Mouse (Mus musculus): ENCODE data around the gene Fam83g. TPM values are rescaled to one million over a fixed set of nuclear protein-coding genes. Genes with fewer than 3 reads are reported as not detected.
A peak's percentile ranks its signal among the peaks of the same experiment; 100 is the strongest.

Fam83g gene
- total RNA-seq, 1 experiment from 2014 or later = 0.85 TPM

- peak; percentile 58 for DNase-seq
Observed at GRCm38 (mm10) chr11:61674151-61674838, 9.6 kb upstream of the Fam83g start.

DNA sequence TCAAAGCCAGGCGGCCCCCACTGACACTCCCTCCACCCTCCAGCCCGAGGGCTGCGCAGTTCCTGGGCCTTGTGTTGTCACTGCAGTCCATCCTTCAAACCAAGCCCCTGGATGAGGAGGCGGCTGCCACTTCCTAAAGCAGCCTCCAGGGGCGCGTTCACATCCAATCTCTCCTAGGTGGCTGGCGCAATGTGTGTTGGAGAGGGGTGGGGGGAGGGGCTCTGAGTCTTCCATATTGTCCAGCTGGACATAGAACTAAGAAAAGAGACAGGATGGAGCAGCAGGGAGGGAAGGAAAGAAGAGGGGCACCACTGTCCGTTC, 9.1 kb upstream of the Fam83g start:
- DNase-seq = peak; percentile 57

- no peak for DNase-seq
Observed at GRCm38 (mm10) chr11:61675332-61675731, 8.6 kb upstream of the Fam83g start.

- no peak for DNase-seq
Observed at GRCm38 (mm10) chr11:61676216-61676854, 7.6 kb upstream of the Fam83g start.

DNA sequence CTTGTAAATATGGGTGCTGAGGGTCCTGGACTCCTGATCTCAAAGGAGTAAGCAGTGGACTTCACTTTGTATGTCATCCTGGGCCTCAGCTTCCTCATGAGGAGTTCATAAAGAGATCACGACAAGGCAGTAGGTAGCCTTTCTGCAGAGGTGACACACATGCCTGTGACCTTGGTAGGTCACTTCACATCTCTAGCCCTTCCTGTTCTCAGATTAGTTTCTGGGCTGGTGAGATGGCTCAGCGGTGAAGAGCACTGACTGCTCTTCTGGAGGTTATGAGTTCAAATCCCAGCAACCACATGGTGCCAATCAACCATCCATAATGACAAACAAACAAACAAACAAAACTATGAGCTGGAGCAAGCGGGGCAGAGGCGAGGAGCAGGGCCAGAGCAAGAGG, 6.2 kb upstream of the Fam83g start:
- no peak for DNase-seq

DNA sequence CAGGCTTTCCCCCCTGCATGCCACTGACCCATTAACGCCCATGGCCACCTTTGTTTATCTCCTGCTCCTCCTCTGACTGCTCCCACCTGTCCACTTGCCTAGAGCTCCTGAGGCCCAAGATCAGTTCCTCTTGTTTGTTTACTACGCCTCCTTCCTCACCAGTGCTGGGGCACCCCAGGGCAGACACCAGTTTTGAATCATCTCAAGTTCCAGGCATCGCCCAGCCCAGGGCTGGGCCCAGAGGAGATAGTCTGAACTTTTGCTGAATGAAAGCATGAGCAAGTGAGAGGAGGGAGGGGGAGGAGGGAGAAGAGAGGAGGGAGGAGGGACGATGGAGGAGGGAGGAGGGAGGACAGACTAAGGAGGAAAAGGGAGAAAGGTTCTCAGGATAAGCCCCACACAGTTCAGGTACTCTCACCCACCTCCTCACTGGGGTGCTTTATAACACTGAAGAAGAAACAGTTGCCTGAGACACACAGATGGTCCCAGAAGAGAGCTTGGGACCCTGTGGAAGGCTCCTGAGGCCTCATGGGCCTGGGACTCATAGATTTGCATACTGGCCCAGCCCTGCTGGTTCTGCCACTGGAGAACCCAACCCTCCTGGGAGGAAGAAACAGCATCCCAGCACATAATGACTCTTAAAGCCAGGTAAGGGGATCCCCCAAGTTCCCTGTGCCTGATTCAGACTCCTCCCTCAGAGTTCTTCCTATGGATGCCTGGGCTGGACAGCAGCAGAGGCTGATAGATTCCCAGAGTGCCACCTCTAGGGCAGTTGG, 4.6 kb upstream of the Fam83g start:
- DNase-seq = no peak

GRCm38 (mm10) chr11:61685119-61685725, 1.3 kb downstream of the Fam83g start:
- DNase-seq = no peak

GRCm38 (mm10) chr11:61686141-61686540, 2.2 kb downstream of the Fam83g start:
- DNase-seq = no peak

GRCm38 (mm10) chr11:61686906-61687453, 3.1 kb downstream of the Fam83g start:
- no peak for DNase-seq

- no peak for DNase-seq
Observed at GRCm38 (mm10) chr11:61687595-61687994, 3.7 kb downstream of the Fam83g start.

GRCm38 (mm10) chr11:61692996-61693395, 9.1 kb downstream of the Fam83g start:
- DNase-seq = no peak

- no peak for DNase-seq
Observed at GRCm38 (mm10) chr11:61698852-61699251, 15.0 kb downstream of the Fam83g start.

GRCm38 (mm10) chr11:61699460-61699859, 15.6 kb downstream of the Fam83g start:
- DNase-seq = no peak

DNA sequence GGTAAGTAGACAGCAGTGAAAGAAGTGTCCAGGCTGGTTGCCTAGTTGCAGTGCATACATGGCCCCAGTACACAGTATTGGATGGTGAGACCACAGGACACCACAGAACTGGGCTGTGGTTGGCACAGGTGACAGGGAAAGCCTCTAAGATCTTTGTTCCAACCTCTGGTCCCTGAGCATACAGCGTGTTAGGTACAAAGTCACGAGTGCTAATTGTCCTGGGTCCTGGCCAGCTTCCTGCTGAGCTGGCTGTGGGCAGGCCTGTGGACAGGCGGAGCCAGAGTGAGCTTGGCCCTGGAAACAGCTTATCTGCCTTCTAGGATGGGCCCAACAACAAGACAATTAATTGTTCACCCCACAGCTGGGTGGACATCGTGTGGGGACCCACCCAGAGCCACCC, 16.0 kb downstream of the Fam83g start:
- peak; percentile 34 for DNase-seq

DNA sequence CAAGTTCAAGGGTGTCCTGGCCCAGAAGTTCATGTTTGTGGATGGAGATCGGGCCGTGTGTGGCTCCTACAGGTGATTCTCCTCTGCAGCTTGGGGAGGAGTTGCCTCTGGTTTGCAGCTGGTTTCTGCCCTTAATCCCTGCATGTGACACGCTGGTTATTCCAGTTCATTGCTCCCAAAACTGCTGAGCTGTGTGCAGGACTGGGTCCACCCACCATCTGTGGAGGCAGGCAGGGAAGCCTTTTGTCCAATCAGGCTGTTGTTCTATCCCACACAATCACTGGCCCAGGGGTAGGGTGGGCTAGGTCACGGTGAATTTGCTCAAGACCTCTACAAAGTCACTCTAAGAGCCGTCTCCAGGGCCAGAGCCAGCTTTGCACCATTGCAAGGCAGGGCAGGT, 17.8 kb downstream of the Fam83g start:
- no peak for DNase-seq

- no peak for DNase-seq
Observed at GRCm38 (mm10) chr11:61702494-61702893, 18.6 kb downstream of the Fam83g start.

- DNase-seq = no peak
Observed at GRCm38 (mm10) chr11:61705581-61705980, 21.7 kb downstream of the Fam83g start.

DNA sequence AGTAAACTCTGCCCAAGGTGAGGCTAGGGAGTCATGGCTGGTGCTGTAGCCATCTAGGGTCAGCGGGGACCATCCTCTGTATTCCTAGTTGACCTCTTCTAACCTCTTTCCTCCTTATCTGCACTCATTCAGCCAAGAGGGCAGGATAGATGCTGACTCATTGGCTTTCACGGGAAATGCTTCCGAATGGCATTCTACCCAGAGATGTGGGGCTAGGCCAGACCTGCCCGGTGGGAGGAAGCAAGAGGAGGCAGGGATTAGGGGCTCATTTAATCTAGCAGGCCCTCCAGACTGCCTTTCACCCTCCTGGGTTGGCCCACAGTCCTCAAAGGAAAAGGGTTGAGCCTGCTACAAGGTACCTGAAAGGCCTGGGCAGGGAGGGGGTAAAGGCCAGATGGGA, 22.3 kb downstream of the Fam83g start:
- no peak for DNase-seq

GRCm38 (mm10) chr11:61708928-61709327, 25.0 kb downstream of the Fam83g start:
- no peak for DNase-seq

- DNase-seq = peak; percentile 62
Observed at GRCm38 (mm10) chr11:61713157-61713855, 29.4 kb downstream of the Fam83g start.

DNA sequence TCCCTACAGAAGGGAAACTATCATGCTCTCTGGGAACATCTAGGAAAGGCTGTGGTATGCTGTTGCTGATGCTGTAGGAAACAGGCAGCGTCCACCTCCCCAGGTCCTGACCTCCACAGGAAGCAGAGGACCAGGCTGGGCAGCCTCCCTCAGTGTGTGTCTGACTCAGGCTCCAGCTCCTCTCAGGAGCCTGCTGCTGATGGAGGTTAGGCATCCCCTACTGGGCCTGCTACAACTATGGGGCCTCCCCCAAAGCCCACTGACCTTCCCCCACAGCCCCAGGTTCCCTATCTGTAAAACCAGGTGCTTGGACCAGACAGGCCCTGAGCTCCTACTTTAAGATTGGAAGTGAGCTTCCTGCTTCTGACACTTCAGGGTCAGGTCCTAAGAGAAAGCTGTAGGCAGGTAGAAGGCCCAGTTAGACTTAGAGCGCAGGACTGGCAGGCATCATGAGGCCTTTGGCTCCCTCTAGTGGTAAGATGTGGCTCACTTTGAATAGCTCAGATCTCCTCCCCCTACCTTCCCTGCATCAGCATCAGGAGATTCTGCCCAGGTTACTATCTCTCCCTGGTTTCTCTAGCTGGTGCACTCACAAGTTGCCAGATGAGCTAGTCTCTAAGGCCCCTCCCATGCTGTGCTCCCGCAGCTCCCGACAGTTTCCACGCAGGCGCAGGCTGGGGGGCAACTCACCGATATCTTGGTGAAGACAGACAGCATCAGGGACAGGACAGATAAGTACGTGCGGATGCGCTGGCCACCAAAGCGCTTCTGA, 30.6 kb downstream of the Fam83g start:
- DNase-seq = peak; percentile 85
